Mouse (Mus musculus) v-Abl transformed pro-B cells (cell line): ENCODE measurements at regions not wholly inside any gene's neighbourhood (a gene's known extent, or its start where the extent isn't known, plus 50 kb on each side); places are given as distances from the start of the nearest gene placed in this dataset.

Experiments
- in situ Hi-C, 2 experiments: fragments of 400-800 bp; cut with MboI; formaldehyde crosslinking; loops; one replicate each; pipeline ENCODE4 v1.15.1; 2025; ENCODE audit not compliant: unreplicated experiment in 2 of 2

DNA sequence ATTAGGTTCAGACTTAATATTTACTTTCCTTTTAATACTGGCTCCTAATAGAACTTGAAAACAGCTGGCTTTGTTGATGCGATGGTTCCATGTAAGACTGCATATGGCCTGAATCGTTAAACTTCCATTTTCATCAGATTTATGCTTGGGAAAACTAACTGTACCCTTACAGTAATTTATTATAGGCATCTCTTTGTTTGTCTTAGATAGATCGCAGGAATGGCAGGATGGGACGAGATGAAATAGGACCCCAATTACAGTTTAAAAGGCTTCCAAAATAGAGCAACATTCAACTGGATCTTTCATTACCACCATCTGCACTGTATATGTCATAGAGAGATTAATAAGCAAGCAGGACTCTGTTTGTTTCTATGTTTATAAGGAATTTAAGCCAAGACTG lies 335.3 kb downstream of the Fat4 start:
- in situ Hi-C loops = no loop called here

DNA sequence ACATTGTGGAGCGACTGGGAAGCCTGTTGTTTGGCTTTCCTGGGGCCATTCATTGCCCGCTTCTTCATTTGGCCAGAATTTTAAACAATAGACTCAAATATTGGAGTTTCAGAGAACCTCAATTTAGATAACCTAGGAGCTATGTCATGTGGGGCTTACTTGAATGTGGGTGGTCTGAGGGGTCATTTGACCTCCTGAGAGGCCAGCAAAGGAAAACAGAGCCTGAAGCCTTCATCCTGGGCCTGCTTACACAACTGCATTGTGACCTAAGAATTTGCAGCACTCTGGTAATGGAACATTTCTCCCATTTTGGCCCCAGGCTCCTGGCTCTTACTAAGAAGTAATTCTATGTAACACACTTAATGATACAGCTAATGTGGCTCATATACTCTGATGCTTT lies 348.2 kb downstream of the Fat4 start:
- in situ Hi-C loops = no loop called here

DNA sequence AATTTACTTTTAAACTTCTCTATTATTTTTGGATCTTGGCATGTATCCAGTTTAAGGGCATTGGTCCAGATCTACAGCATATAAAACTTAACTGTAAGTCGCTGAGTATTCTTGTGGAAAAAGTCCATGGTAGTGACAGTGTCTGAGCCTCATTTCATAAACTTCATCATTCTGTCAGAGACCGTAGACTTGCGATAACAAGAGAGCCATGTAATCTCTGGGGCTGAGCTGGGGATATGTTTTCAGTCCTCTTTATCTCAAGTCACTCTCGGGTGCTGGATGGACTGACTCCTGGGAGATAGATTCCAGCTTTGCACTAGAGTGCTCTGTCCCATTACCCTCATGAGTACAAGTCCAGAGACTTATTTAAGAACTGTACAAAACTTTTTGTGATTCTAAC lies 362.0 kb downstream of the Fat4 start:
- in situ Hi-C loops = no loop called here

DNA sequence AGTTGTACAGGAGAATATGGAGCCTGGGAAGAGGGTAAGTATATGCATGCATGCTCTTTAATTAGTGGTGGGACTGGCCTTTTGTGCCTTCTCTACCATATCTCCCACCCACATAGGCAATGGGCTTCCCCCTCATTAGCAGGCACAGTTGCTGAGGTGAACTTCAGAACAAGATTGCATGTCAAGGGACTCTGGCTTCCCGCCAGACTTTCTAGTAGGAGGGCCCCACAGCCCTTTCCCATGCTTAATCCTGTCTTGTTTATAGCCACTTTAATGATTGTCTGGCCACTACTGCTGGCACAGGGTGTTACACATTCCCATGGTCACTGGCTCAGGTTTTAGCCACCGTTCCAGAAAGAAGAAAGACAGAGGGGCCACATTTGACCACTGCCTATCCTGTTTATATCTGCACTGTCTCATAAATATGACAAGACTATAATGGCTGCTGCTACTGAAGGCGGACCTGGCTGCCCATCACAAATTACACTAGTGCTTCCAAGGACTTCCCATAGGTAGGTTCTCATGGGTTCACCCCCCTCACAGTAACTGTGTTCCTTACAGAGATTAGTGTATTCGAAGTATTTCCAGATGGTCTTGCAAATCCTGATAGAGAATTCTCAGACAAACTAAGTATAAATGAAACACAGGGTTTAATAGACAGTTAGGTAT lies 362.6 kb downstream of the Fat4 start:
- in situ Hi-C loops = no loop called here

DNA sequence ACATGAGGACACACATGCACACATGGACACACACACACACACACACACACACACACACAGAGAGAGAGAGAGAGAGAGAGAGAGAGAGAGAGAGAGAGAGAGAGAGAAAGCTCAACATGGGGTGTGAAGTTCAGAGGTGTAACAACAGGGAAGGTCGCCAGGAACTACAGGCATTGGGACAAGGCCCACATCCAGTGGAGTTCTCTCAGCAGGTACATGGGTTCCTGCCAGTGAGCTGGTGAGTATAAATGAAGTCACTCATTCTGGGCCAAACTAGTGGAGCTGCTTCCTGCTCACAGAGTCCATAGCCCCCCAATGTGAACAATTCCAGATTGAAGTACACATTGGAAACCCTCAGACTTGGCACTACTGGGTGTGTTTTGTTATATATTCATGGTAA lies 366.3 kb downstream of the Fat4 start:
- in situ Hi-C loops = no loop called here

- in situ Hi-C loops = no loop called here
Measured at GRCm38 (mm10) chr3:39264671-39265430, 378.1 kb downstream of the Fat4 start.

DNA sequence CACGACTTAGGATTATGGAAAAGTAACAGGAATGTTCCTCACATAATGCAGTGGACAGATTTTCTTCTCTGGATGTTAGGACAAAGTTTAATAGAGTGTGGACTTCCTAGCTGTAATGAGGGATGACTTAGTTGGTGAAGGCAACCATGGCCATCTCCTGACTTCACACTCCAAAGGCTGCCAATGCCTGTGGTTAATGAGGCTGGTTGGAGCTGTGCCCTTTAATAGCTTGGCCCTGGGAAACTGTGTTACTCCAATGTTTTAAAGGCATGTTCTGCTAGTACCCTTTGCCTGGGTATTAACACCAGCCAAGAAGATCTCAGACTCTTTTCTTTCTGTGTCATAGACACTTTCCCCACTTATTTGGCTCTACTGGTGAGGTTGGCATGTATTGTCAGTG lies 378.9 kb downstream of the Fat4 start:
- in situ Hi-C loops = no loop called here

- in situ Hi-C loops = no loop called here
Measured at GRCm38 (mm10) chr3:39269388-39269787, 382.6 kb downstream of the Fat4 start.

DNA sequence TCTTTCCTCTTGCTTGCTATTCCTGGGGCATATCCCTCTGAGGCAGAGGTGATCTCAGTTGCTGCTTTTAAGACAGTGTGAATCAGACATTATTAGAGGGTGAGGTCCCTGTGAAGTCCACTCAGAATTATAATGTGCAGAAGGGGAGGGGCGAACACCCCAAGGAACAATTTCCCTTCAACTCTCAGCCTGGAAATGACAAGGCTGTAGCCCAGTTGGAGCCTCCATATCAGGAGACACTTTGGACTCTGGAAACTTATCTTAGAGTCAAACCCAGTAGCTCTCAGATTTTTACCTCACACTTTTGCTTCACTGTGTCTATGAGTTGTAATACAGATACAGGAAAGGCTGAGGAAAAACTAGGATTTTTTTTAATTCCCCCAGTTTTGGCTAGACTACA lies 385.9 kb downstream of the Fat4 start:
- in situ Hi-C loops = no loop called here

- in situ Hi-C loops = no loop called here
Measured at GRCm38 (mm10) chr3:39276897-39277296, 390.2 kb downstream of the Fat4 start.

- in situ Hi-C loops = no loop called here
Measured at GRCm38 (mm10) chr3:39277310-39277709, 390.6 kb downstream of the Fat4 start.

DNA sequence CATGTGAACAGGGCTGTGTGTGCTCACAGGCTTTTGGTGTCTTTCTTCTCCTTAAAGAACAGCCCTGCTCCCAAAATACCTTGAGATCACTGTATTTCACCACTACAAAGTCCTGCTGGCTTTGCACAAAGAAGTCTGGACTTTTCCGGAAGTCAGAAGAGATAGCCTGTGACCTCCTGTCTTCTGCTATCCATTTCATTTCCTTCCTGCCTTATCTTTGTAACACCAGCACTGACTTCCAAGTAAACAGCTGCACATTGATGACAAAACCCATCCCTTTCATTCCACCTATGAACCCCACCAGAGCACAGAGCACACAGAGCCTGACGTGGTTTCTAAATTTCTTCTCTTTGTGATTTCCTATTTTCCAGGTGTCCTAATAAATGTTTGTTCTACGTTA lies 408.5 kb downstream of the Fat4 start:
- in situ Hi-C loops = no loop called here

- in situ Hi-C loops = no loop called here
Measured at GRCm38 (mm10) chr3:39296257-39296656, 409.5 kb downstream of the Fat4 start.

DNA sequence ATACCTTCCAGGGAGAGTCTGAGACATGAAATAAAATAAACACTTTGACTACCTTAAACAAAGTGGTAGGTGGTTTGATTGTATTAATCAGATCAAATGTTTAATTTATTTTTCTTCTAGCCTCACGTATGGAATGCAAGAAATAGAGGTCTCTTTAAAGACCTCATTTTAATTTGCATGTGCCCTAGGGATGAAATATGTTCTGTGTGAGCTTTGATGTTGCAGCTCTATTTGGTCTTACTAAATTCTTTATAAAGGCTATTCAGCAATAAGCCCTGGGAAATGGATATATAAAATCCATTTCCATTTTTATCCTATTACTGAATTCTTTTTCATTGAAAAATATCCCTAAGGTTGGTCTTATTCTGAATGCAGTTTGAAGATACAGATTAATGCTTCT lies 422.7 kb downstream of the Fat4 start:
- in situ Hi-C loops = no loop called here

DNA sequence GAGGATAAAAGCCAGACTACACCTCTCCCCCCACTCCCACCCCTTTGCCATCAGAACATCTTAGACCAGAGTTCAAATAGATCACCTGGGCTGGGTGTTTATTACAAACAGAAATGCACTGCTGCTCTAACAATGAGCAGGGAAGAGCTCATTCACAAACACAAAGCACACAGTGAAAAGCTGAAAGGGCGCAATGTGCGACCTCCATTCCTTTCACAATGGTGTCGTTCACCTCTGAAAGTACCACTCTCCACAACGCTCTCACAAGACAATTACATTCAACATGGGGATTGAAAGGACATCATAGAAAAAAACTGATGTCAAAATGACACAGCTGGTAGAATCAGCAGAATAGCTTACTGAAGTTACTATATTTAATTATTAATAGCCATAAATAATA lies 426.8 kb downstream of the Fat4 start:
- in situ Hi-C loops = no loop called here

- in situ Hi-C loops = no loop called here
Measured at GRCm38 (mm10) chr3:39320851-39321250, 434.1 kb downstream of the Fat4 start.

DNA sequence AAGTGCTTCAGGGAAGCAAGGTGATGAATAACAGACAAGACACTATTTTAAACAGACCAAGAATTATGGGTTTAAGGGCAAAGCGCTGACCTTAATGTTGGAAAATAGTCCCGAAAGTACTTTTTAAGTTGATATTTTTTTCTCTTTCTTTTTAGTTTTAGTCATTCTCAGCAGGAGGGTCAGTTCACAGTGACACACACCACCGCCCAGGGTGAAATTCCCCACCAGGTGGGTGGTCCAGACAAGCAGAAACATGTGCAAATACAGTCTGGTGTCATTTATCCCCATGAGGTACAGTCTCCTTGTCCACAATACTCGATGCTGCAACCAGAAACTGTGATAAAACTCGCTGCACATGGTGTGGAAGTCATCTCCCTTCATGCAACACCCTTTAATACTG lies 435.5 kb downstream of the Fat4 start:
- in situ Hi-C loops = no loop called here

GRCm38 (mm10) chr3:39335612-39336230 lies 449.0 kb downstream of the Fat4 start:
- in situ Hi-C loops = no loop called here

- in situ Hi-C loops = no loop called here
Measured at GRCm38 (mm10) chr3:39341161-39341687, 454.5 kb downstream of the Fat4 start.

DNA sequence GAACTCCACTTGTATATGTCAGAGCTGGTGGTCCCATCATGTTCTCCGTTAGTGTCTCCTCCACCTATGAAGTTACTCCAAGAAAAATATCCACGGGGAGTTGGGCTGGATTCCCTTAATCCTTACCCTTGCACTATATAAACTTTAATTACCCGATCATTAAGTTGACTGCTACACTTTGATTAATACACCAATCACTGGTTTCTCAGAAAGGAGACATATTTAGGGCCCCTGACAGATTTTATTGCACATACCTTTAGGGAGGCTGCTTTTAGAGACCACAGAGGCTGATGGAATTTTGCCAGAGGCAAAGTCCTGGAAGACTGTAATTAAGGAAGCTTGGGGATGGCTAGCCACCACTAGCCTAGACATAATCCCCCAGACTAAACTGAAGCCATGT lies 457.3 kb downstream of the Fat4 start:
- in situ Hi-C loops = no loop called here

DNA sequence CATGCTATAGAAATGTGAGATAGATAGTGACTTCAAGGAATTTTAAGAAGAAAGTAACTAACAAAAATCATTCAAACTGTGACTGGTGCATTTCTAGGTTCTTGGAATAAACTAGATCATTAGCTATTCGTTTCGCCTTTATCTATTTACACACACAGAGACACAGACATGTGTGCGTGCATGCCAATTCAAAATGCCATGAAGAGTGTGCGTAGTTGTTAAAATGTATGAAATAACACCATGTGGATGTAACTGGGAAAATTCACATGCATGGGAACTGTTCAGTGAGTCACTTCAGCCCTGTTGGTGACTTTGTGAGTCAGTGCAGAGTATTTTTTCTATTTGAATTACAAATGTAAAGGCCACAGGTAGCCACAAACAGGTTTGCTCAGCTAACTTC lies 460.8 kb downstream of the Fat4 start:
- in situ Hi-C loops = no loop called here

DNA sequence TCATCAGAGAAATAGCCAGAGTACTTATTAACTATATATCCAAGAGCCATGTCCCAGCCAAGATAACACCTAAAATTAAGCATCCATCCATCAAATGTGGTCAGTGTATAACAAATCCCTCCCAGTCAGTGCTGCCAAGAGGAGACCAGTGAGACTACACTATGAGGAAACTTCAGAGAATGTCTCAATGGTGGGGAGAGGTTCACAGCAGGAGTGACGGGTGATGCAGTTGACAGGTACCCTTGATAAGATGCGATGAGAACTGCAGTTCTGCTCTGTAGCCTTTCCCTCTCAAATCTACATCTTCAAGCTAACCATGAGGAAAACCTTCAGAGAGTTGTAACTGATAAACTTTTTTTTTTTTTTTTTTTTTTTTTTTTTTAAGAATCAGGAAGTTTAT lies 470.3 kb downstream of the Fat4 start:
- in situ Hi-C loops = no loop called here
